29 mouse cellular contexts compared by ENCODE assay signal in the genomic region with DNA sequence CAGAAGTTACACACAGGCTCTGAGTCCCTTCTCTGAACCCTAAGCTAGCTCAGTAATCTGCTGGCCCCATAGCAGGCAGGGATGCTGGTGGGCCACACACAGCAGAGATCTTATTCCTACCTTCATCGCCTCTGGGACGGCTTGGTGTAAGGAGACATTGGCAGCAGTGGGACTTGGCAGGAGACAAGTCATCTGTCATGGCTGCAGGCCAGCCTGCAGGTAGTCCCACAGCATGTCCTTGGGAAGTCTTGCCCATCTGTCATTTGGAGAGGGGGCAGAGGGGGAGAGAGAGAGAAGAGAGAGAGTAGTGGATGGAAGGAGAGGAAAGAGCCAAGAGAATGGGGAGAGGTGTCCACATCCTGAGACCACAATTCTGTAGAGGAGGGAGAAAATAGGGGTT. TPM values are rescaled to one million over a fixed set of nuclear protein-coding genes. Genes with fewer than 3 reads are reported as not detected.
DNase-seq lines count a peak whose midpoint lies in the region; ATAC-seq and TF ChIP-seq lines count a peak whose summit lies in the region.
"Had no signal": no experiment of that assay in that cellular context is flagged by ENCODE, and none has a peak within 500 bp of the region (broad histone marks: within the 10 kb centered on the region; RNA-seq: fewer than 3 reads in every experiment).

No protein-coding gene starts in this region.

- H3K9ac ChIP-seq in intestine, postnatal 0 days (ENCODE audit: low read depth, low read length) = no peak overlapping the region
- H3K9ac ChIP-seq: embryonic facial prominence, embryonic 13.5 days; forebrain, postnatal 0 days; heart, embryonic 13.5 days; liver, embryonic 12.5 days; liver, postnatal 0 days; midbrain, embryonic 12.5 days had no signal

- H3K27me3 ChIP-seq in intestine, postnatal 0 days (replicated peaks; ENCODE audit: control insufficient read depth, insufficient read depth, low read length) = no peaks in the 10 kb centered on the region
- H3K27me3 ChIP-seq: embryonic facial prominence, embryonic 13.5 days; liver, embryonic 12.5 days; midbrain, embryonic 12.5 days had no signal

- intact Hi-C loops in left cerebral cortex, postnatal 4 days (cut with DNase I) = no loop called here
- intact Hi-C loops in left cerebral cortex, postnatal 25 days (cut with DNase I) = no loop called here

- no peaks in the 10 kb centered on the region for H3K9me3 ChIP-seq in intestine, postnatal 0 days (ENCODE audit: control insufficient read depth)
- H3K9me3 ChIP-seq: embryonic facial prominence, embryonic 13.5 days; forebrain, embryonic 10.5 days; heart, embryonic 13.5 days; liver, embryonic 12.5 days; megakaryocyte, embryonic 14.5 days; midbrain, embryonic 12.5 days had no signal

- TF ChIP-seq CTCF in intestine, postnatal 0 days (IDR thresholded peaks at IDR 0.05; ENCODE audit: low read depth) = no peak

- ATAC-seq in cerebellum, adult (ENCODE audit: insufficient number of reproducible peaks, low FRiP score, low TSS enrichment) = peak; percentile 45; the same call in 1 of the 2 replicates
- ATAC-seq in intestine, postnatal 0 days = no peak
- no peak for ATAC-seq in megakaryocyte progenitor cell, adult 5-6 weeks (replicated peaks; ENCODE audit: poor library complexity)
- ATAC-seq: activated CD4-positive, CD25-positive, alpha-beta regulatory T cell, adult 4 months; forebrain, postnatal 0 days; liver, embryonic 12.5 days; liver, postnatal 0 days had no signal

- no peak overlapping the region for H3K4me2 ChIP-seq in intestine, postnatal 0 days (replicated peaks; ENCODE audit: low read depth)
- H3K4me2 ChIP-seq: embryonic facial prominence, embryonic 13.5 days; heart, embryonic 13.5 days; liver, embryonic 12.5 days; midbrain, embryonic 12.5 days had no signal

- no peak for DNase-seq in cerebellum, postnatal 4 days (ENCODE audit: low spot score in 2 of 2)
- peak; percentile 83 for DNase-seq in left cerebral cortex, postnatal 4 days
- no peak for DNase-seq in left cerebral cortex, postnatal 25 days (ENCODE audit: low spot score in 2 of 2)
- peak; percentile 92 for DNase-seq in cerebellum, adult 9-10 months
- DNase-seq in cerebellum, postnatal 36 days = peak; percentile 84 to 85
- DNase-seq: adrenal gland, adult 2 months; forebrain, postnatal 0 days; gastrocnemius, postnatal 10 days; heart, postnatal 10 days; kidney, adult 8-10 months; kidney, postnatal 10 days; liver, postnatal 0 days; lung, postnatal 36 days; right cerebral cortex, postnatal 14 days had no signal

- no peak overlapping the region for H3K4me3 ChIP-seq in intestine, postnatal 0 days (ENCODE audit: low read depth, low read length)
- H3K4me3 ChIP-seq: embryonic facial prominence, embryonic 13.5 days; forebrain, embryonic 10.5 days; heart, embryonic 13.5 days; hindbrain, embryonic 10.5 days; left cerebral cortex, adult 2 months; liver, embryonic 12.5 days; megakaryocyte, embryonic 14.5 days; midbrain, embryonic 12.5 days had no signal

- H3K36me3 ChIP-seq in intestine, postnatal 0 days (ENCODE audit: control insufficient read depth, insufficient read depth) = no peaks in the 10 kb centered on the region
- H3K36me3 ChIP-seq: embryonic facial prominence, embryonic 13.5 days; forebrain, embryonic 10.5 days; heart, embryonic 13.5 days; hindbrain, embryonic 10.5 days; liver, embryonic 12.5 days; midbrain, embryonic 12.5 days had no signal

- no peaks in the 10 kb centered on the region for H3K4me1 ChIP-seq in intestine, postnatal 0 days (replicated peaks; ENCODE audit: control insufficient read depth, insufficient read depth, low read length)
- H3K4me1 ChIP-seq: liver, embryonic 12.5 days; megakaryocyte, embryonic 14.5 days had no signal

- H3K27ac ChIP-seq in intestine, postnatal 0 days (ENCODE audit: low read depth, low read length) = no peak overlapping the region
- H3K27ac ChIP-seq: embryonic facial prominence, embryonic 13.5 days; forebrain, embryonic 10.5 days; heart, embryonic 13.5 days; hindbrain, embryonic 10.5 days; liver, embryonic 12.5 days; midbrain, embryonic 12.5 days had no signal

- 93% methylated on average over 2 of the region's 2 CpGs for WGBS in intestine, postnatal 0 days

RNA-seq across cellular contexts. Expression of gene Ppp2r2c, which starts 35.8 kb away (rescaled TPM):
- total RNA-seq in left cerebral cortex, postnatal 4 days (2021) = 100 to 1,000 TPM; 271 to 272 TPM
- total RNA-seq in left cerebral cortex, postnatal 25 days (2021) = 100 to 1,000 TPM; 500 to 508 TPM
- 0.95 and 1.0 TPM in 2 replicates for polyA plus RNA-seq in intestine, postnatal 0 days (2015; fragmentation: Nextera tagmentation; extraction: Ambion mirVana)
- total RNA-seq in megakaryocyte progenitor cell, adult 5-6 weeks (2015) = not detected in 2 replicates
- not detected in 2 replicates for total RNA-seq in megakaryocyte progenitor cell, adult 5-6 weeks (2017)
- total RNA-seq: common myeloid progenitor, adult 5-6 weeks; monocyte, adult 5-6 weeks had no signal
- polyA plus RNA-seq: activated CD4-positive, CD25-positive, alpha-beta regulatory T cell, adult 4 months; C2C12; liver, postnatal 0 days had no signal

Comparison
In these comparisons a context has a peak if more than half of its experiments do, and no peak if none do; other contexts are left out.
1. DNase-seq: peak in left cerebral cortex, postnatal 4 days (single experiment), cerebellum, adult 9-10 months (single experiment) and cerebellum, postnatal 36 days (2 of 2); none in cerebellum, postnatal 4 days (0 of 2) and left cerebral cortex, postnatal 25 days (0 of 2).
2. RNA of gene Ppp2r2c, which starts 35.8 kb away (total RNA-seq): 500 to 508 TPM in left cerebral cortex, postnatal 25 days and 271 to 272 TPM in left cerebral cortex, postnatal 4 days; not detected in megakaryocyte progenitor cell, adult 5-6 weeks; every median in the first group is over 100 times any median in the second.